Mouse (Mus musculus) midbrain, embryonic 11.5 days (tissue): ENCODE data around the gene H2-M10.6. TPM values are rescaled to one million over a fixed set of nuclear protein-coding genes. Genes with fewer than 3 reads are reported as not detected.
A peak's percentile ranks its signal among the peaks of the same experiment; 100 is the strongest.

ENCODE experiments used
- ATAC-seq: fragments of 200-750 bp; cut with Nextera tagmentation; 2 replicates; pipeline ENCODE4 v1.8.0; 2017; ENCODE audit warnings: moderate TSS enrichment, moderate library complexity; ENCODE audit not compliant: low FRiP score
- DNase-seq: peaks from one replicate; pipeline ENCODE4 v3.0.0; 2015; ENCODE audit warnings: low spot score; ENCODE audit errors: missing footprints
- H3K27ac ChIP-seq: fragments of 300-500 bp; sonication (generic); 2 replicates; pipeline ENCODE4 v1.5.1; 2014; ENCODE audit warnings: low read depth, low read length
- H3K27me3 ChIP-seq: fragments of 300-500 bp; sonication (generic); 2 replicates; pipeline ENCODE4 v1.6.1; 2014; ENCODE audit warnings: mild to moderate bottlenecking, low read length, moderate library complexity, mixed read lengths; ENCODE audit not compliant: control insufficient read depth, insufficient read depth
- H3K36me3 ChIP-seq: fragments of 300-500 bp; sonication (generic); 2 replicates; pipeline ENCODE4 v1.6.1; 2014; ENCODE audit warnings: mild to moderate bottlenecking, low read length, moderate library complexity, mixed read lengths; ENCODE audit not compliant: control insufficient read depth, insufficient read depth
- H3K4me1 ChIP-seq: fragments of 300-500 bp; sonication (generic); 2 replicates; pipeline ENCODE4 v1.6.1; 2014; ENCODE audit warnings: low read length; ENCODE audit not compliant: control insufficient read depth, insufficient read depth
- H3K4me2 ChIP-seq: fragments of 300-500 bp; sonication (generic); 2 replicates; pipeline ENCODE4 v1.6.1; 2014; ENCODE audit warnings: mild to moderate bottlenecking, moderate library complexity
- H3K4me3 ChIP-seq: fragments of 300-500 bp; sonication (generic); 2 replicates; pipeline ENCODE4 v1.5.1; 2014; ENCODE audit warnings: low read depth, low read length
- H3K9ac ChIP-seq: fragments of 300-500 bp; sonication (generic); 2 replicates; pipeline ENCODE4 v1.6.1; 2014; ENCODE audit warnings: low read length
- H3K9me3 ChIP-seq: fragments of 300-500 bp; sonication (generic); 2 replicates; pipeline ENCODE4 v1.6.1; 2016; ENCODE audit warnings: low read length; ENCODE audit not compliant: control insufficient read depth
- WGBS: fragments of 180-500 bp; shearing (Covaris S2); extraction: QIAGEN DNeasy Blood & Tissue Kit; methylation state at CpG from one replicate; pipeline ENCODE4 v1.1.7; 2014; 5-methylcytosine and 5-hydroxymethylcytosine counted together
- polyA plus RNA-seq: library from polyadenylated mRNA; unstranded; fragments of >200 nt; fragmentation: Nextera tagmentation; extraction: Ambion mirVana; gene quantifications from 2 replicates; pipeline ENCODE4 v1.2.1, GENCODE M21; 2014

Gene H2-M10.6
- polyA plus RNA-seq, 1 experiment from 2014 or later: not detected

- Histone ChIP-seq H3K9ac (no peak overlapping the region), H3K27me3 (no peaks in the 10 kb centered on the region), H3K4me2 (no peak overlapping the region), H3K9me3 (no peaks in the 10 kb centered on the region), H3K27ac (no peak overlapping the region), H3K36me3 (peaks cover 16% of the 10 kb centered on the region), H3K4me3 (no peak overlapping the region), H3K4me1 (no peaks in the 10 kb centered on the region)
- no peak for DNase-seq
- 96% methylated on average over 5 of the region's 5 CpGs for WGBS
- no peak for ATAC-seq
Observed at GRCm38 (mm10) chr17:36851200-36851599, 39.2 kb downstream of the H2-M10.6 start.

DNA sequence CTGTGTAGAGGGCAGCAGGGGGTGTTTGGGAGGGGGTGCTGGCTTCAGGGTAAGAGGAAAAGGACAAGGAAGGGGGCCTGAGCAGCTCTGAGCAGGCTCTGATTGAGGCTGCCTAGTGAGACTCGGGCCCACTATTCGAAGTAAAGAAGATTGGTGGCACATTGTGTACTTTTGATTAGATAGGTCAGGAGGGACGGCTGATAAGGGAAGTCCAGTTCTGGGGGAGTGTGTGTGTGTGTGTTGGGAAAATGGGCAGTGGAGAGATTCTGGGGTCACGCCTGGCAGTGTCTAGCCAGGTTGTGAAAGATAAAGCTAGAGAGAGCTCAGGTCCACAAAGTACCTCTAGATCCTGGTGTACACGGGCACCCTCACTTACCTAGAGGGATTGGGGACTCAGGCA is 39.7 kb downstream of the H2-M10.6 start:
- Histone ChIP-seq H3K27me3 (no peaks in the 10 kb centered on the region), H3K27ac (no peak overlapping the region), H3K4me3 (no peak overlapping the region), H3K4me2 (no peak overlapping the region), H3K9me3 (no peaks in the 10 kb centered on the region), H3K9ac (no peak overlapping the region), H3K36me3 (peaks cover 16% of the 10 kb centered on the region), H3K4me1 (no peaks in the 10 kb centered on the region)
- 88% methylated on average over 5 of the region's 5 CpGs for WGBS
- ATAC-seq (no peak), DNase-seq (no peak)

DNA sequence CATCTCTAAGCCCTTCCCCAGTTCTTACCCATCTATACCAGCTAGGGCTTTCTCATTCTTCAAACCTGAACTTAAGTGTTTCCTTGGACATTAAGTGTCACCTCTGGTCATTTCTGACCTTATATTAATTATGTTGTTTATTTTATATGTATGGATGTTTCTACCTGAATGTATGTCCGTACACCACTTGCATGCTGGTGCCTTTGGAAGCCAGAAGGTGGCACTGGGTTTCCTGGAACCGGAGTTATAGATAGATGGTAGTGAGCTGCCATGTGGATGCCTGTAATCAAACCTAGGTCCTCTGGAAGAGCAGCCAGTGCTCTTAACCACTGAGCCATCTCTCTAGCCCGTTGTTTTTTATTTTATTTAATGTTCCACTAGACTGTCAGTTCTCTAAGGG is 43.5 kb downstream of the H2-M10.6 start:
- DNase-seq: no peak
- Histone ChIP-seq H3K4me2 (no peak overlapping the region), H3K4me3 (no peak overlapping the region), H3K9me3 (no peaks in the 10 kb centered on the region), H3K36me3 (peaks cover 23% of the 10 kb centered on the region), H3K4me1 (no peaks in the 10 kb centered on the region), H3K27ac (no peak overlapping the region), H3K9ac (no peak overlapping the region), H3K27me3 (no peaks in the 10 kb centered on the region)
- WGBS: 94% methylated on average over 3 of the region's 3 CpGs
- no peak for ATAC-seq

GRCm38 (mm10) chr17:36856236-36856635 is 44.3 kb downstream of the H2-M10.6 start:
- Histone ChIP-seq H3K27ac (no peak overlapping the region), H3K4me3 (no peak overlapping the region), H3K27me3 (no peaks in the 10 kb centered on the region), H3K9ac (no peak overlapping the region), H3K4me1 (no peaks in the 10 kb centered on the region), H3K9me3 (no peaks in the 10 kb centered on the region), H3K36me3 (peaks cover 22% of the 10 kb centered on the region), H3K4me2 (no peak overlapping the region)
- 95% methylated on average over 4 of the region's 4 CpGs for WGBS
- ATAC-seq: no peak
- no peak for DNase-seq

DNA sequence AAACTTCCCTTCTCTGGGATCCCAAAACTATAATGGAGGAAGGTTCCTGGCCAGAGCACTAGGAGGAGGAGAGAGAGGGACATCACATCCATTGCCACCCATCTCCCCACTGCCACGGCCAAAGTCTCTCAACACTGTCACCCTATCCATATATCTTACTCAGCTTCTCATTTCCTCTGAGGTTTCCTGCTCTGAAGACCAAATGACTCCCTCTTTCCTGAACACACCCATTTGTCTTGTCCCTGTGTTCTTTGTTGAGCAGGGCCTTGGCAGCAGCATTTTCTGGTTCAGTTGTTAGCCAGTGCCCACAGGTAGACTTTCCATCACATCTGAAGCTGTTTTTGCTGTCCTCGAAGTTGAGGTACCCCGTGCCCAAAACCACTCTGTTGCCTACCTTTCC is 46.2 kb downstream of the H2-M10.6 start:
- H3K4me1 ChIP-seq: no peaks in the 10 kb centered on the region
- H3K27ac ChIP-seq: no peak overlapping the region
- H3K4me2 ChIP-seq: no peak overlapping the region
- no peak overlapping the region for H3K9ac ChIP-seq
- no peak overlapping the region for H3K4me3 ChIP-seq
- H3K36me3 ChIP-seq: peaks cover 17% of the 10 kb centered on the region
- no peak for ATAC-seq
- WGBS: 91% methylated on average over 3 of the region's 3 CpGs
- no peaks in the 10 kb centered on the region for H3K27me3 ChIP-seq
- H3K9me3 ChIP-seq: no peaks in the 10 kb centered on the region
- no peak for DNase-seq

- no peak overlapping the region for H3K4me2 ChIP-seq
- WGBS: 78% methylated on average over 2 of the region's 2 CpGs
- H3K36me3 ChIP-seq: peaks cover 7% of the 10 kb centered on the region
- no peaks in the 10 kb centered on the region for H3K4me1 ChIP-seq
- DNase-seq (peak; percentile 26), ATAC-seq (no peak)
- no peak overlapping the region for H3K9ac ChIP-seq
- H3K4me3 ChIP-seq: no peak overlapping the region
- H3K27ac ChIP-seq: no peak overlapping the region
- no peaks in the 10 kb centered on the region for H3K27me3 ChIP-seq
- H3K9me3 ChIP-seq: no peaks in the 10 kb centered on the region
Observed at GRCm38 (mm10) chr17:36861680-36862079, 49.7 kb downstream of the H2-M10.6 start.

Other genes starting within 250 kb of the H2-M10.6 start
- gene H2-M9, start 169.5 kb upstream of the H2-M10.6 start, polyA plus RNA-seq: not detected in 2 replicates
- not detected in 2 replicates for gene H2-M1, start 140.0 kb upstream of the H2-M10.6 start, polyA plus RNA-seq
- not detected in 2 replicates for gene H2-M10.5, start 39.3 kb upstream of the H2-M10.6 start, polyA plus RNA-seq
- 32.4 and 35.0 TPM in 2 replicates for gene Trim26, start 25.0 kb downstream of the H2-M10.6 start, polyA plus RNA-seq
- gene Trim15, start 55.0 kb downstream of the H2-M10.6 start, polyA plus RNA-seq: 0.48 and 0.51 TPM in 2 replicates
- gene Trim10, start 57.4 kb downstream of the H2-M10.6 start, polyA plus RNA-seq: 7.7 and 8.1 TPM in 2 replicates
- not detected in 2 replicates for gene Trim40, start 78.0 kb downstream of the H2-M10.6 start, polyA plus RNA-seq
- not detected in 2 replicates for gene Trim31, start 85.9 kb downstream of the H2-M10.6 start, polyA plus RNA-seq
- gene Rnf39, start 130.7 kb downstream of the H2-M10.6 start, polyA plus RNA-seq: 0.46 TPM in 2 replicates
- gene Ppp1r11, start 139.6 kb downstream of the H2-M10.6 start, polyA plus RNA-seq: 152 and 157 TPM in 2 replicates
- gene Znrd1, start 146.4 kb downstream of the H2-M10.6 start, polyA plus RNA-seq: 83.5 and 86.7 TPM in 2 replicates
- 8.5 and 9.4 TPM in 2 replicates for gene Znrd1as, start 146.4 kb downstream of the H2-M10.6 start, polyA plus RNA-seq
- gene 2410137M14Rik, start 169.1 kb downstream of the H2-M10.6 start, polyA plus RNA-seq: 0.39 TPM in 1 of 2 replicates, not detected in the other
- gene H2-M5, start 177.4 kb downstream of the H2-M10.6 start, polyA plus RNA-seq: 0.41 and 0.67 TPM in 2 replicates
- 89.9 and 102 TPM in 2 replicates for gene Zfp57, start 189.0 kb downstream of the H2-M10.6 start, polyA plus RNA-seq
- gene Mog, start 211.2 kb downstream of the H2-M10.6 start, polyA plus RNA-seq: 0.18 and 0.42 TPM in 2 replicates
- 14.3 and 14.5 TPM in 2 replicates for gene Gabbr1, start 233.8 kb downstream of the H2-M10.6 start, polyA plus RNA-seq